Mouse (Mus musculus): Measurements from ENCODE around the gene Gin1.
"Not testable (repeated sequence)": the region's sequence is repeated elsewhere in the genome, so short reads cannot be mapped to it uniquely, and the experiment has no call there.

Gin1 gene

DNA sequence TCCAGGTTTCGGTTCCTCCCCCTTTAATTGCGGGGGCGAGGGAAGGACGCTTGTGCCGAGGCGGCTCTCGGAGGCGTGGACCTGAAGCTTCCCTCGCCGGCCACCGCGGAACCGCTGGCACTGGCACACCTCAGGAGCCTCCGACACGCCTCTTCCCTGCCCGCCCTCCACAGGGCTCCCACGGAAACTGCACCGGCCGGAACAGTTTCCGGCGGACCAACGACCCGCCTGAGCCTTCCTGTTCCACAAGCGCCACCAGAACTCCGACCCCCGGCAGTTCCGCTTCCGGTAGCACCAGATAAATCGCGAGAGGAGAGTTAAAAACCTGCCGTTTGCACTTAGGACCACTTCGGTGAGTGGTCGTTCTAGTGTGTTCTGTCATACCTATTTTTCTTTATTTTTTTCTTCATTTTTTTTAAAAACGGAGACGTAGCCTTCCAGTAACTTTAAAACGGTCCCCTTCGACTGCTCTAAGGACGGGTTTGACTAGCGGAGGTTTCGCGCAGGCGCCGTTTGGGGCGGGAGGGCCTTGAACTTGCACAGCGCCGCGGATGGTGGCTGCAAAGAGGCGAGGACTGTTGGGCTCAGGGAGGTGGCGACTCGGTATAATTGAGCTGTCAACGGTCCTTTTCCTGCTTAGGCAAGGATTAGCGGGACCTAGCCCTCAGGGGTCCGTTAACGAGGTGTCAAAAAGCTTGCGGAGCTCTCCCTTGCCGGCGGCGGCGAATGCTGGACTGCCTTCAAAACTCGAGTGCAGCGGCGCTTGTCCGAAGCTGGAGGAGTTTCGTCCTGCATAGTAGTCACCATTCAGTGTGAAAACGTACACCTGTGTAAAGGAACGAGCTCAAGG lies at the start of gene Gin1, which contains the start of gene Ppip5k2:
Gene Gin1 (plus strand): TSS at position 269 of the 850 bp plus-strand sequence.
Gene Ppip5k2 (minus strand): TSS at position 508 of the 850 bp plus-strand sequence.
- DNase-seq (ENCODE audit: low read depth), result peak; percentile 98

DNA sequence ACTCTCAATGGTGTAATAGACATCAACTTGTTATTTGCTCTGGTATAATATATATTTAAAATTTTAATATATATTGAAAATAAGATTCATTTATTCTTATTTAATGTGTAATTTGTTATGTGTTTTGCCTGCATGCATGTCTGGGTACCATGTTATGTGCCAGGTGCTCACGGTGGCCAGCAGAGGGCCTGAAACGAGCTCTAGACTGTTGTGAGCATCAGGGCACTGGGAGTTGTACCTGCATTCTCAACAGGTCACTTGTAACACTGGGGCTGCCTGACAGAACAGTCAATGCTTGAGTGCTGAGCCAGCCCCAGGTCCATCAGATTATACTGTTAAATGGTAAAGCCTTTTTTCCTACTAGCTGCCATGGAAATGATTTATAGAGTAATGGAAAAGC lies 43.2 kb upstream of the Gin1 start:
- peak; percentile 26 for DNase-seq (ENCODE audit: low read depth)

DNA sequence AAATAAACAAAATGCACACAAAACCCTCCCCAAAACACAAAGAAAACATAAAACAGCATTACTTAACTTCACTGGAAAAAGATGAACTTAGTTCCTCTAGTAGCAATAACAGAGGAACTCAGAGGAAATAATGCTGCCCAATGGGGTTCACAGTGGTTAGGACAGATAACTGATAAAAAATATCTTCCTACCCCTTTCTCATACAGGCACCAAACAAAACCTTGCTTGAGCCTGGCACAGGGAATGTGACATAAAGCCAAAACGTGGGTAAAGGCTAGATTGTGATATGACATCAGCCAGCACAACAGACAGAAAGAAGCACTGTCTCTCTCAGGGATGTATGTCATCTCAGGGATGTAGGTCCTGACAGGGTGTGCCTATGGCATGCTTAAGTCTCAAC lies 40.6 kb upstream of the Gin1 start:
- DNase-seq (ENCODE audit: low read depth), result peak; percentile 29

DNA sequence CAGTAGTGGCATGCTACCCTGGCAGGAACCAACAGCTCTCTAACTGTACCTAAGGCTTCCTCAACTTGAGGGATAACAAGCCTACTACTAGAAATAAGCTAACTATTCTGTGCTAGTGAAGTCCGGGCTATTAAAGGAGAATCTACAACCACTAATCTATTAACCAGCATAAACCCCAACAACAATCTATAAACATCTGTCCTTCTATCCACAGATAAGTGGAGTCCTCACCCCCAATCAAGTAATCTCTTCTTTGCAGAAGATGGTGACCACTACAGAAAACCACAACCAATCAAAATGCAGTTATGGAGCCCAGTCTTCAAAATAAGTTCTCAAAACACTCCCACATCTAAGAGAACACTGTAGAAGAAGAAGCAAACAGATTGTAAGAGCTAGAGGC lies 26.9 kb upstream of the Gin1 start:
- DNase-seq (ENCODE audit: low read depth), result peak; percentile 32

DNA sequence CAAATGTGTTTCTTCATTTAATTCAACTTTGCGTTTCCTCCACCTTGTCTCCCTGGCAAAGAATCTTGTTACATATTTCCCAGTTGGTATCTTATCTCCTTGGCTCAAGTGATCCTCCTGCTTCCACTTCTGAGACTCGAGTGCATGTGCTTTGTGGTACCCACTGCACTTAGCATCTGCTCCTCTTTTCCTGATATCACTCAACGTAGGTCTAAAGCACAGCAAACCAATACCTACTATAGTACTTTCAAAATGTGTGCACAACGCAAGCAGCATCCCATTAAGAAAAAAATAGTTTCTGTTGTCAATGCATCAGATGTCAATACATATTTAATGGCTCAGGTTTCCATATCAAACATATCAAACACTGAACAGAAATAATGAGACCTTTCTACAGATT lies 24.3 kb upstream of the Gin1 start:
- DNase-seq (ENCODE audit: low read depth), result no peak

DNA sequence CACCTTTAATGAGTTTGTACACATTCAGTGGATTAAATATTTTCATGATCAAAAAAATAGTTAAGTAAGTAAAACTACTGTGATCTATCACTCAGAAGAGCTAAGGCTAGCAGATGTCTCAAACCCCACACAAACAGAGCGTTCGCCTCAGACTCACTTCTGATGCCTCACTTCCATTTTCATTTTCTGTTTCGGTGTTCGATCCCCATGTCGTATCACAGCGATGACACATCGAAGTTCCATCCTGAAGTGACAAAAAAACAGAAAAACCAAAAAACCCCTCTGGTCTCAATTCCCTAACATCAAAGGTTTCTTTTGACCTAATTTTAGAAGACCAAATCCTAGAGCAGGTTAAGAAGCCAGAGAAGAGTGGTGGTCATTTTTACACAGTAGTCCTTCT lies 23.7 kb upstream of the Gin1 start:
- no peak for DNase-seq (ENCODE audit: low read depth)

DNA sequence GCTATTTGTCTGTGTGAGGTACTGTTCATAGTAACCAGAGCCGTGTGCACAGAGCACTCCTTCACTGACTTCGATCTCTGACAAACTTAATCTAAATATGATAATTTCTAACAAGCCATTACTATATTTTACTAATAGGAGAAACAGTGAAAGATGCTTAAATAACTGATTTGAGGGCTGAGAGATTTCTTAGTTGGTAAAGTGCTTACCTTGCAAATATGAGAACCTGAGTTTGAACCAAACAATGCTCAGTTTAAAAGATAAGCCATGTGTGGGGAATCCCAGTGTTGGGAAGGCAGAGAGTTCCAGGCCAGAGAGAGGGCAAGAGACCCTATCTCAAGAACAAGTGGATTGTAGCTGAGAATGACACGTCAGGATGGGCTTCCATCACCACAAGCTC lies 21.8 kb upstream of the Gin1 start:
- DNase-seq (ENCODE audit: low read depth), result no peak

DNA sequence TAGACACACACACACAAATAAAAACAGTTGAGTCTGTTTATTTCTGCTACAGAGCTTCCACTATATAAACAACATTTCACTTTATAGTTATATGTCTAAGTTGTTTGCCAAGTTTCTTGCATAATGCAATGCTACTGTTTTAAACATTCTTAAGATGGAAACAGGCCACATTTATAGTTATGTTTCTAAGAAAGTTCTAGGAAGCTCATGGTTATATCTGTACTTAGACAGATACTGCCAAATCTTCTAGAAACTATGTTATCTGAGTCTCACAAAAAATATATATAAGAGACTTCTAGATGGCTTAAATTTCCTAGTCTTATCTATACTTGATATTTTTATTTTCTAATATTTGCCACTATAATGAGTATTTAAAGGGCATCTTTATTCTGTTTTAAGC lies 16.8 kb upstream of the Gin1 start:
- no peak for DNase-seq (ENCODE audit: low read depth)

DNA sequence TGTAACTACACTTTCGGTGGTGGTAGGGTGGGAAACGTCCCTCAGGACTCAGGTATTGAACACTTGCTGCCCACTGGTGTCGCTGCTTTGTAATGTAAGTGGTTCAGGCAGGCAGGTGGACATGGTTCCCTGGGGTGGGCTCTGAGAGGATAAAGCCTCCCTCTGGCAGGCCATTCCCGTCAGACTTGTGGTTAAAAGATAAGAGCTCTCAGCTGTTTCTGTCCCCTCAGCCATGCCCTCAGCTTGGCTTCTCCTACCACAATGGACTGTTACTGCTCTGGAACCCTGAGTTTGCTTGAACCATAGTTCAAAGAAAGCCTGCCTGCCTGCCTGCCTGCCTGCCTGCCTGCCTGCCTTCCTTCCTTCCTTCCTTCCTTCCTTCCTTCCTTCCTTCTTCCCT lies 15.6 kb upstream of the Gin1 start:
- DNase-seq (ENCODE audit: low read depth), result no peak

DNA sequence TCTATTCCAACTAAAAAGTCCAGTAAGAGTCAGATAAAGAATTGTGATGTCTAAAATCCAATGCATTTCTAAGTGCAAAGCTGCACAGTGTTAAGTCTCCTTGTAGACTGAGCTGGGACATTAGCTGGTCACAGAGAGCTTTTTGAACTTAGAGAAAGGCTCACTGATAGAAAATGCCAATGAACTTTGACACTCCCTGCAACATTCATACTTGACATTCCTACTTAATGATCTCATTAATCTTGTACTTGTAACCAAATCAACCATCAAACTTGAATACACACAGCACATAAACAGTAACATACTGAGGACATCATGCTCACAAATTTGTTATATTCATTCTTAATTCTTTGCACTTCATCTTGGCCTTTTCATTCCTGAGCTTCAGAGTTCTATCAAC lies 10.1 kb upstream of the Gin1 start:
- no peak for DNase-seq (ENCODE audit: low read depth)

DNA sequence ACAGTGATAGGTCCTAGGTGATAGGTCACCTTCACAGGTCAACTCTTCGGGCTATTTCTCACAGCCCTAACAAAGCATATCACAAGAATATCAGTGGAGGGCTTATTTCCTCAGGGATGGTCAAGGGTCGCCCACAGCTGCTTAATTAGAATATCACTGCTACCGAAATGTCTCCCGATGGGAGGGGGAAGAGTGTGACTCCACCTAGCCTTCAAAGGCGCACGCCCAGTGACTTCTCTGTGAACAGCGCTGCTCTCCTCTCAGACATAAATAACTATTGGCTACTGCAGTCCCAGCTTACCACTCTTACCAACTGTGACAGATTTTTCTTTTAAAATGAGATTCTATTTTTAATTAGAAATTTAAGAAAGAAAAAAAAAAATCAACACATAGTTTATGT lies 9.4 kb upstream of the Gin1 start:
- no peak for DNase-seq (ENCODE audit: low read depth)

DNA sequence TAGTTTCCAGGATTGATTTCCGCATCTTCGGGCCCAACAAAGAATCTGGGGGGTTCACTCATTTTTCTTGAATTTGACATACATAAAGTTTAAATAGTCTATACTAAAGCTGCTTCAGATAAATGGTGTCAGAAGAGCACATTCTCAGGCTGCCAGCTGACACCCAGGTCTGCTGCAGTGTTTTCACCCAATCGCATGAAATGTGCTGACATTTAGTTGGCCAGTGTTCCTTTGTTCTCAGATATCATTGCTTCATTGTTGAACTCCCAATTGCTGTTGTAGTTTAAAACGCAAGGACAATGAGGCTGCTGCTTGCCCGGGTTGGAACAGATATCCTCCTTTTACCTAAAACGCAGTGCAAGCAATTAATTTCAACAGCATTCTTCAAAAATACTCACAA lies 8.5 kb upstream of the Gin1 start:
- DNase-seq (ENCODE audit: low read depth), result no peak

DNA sequence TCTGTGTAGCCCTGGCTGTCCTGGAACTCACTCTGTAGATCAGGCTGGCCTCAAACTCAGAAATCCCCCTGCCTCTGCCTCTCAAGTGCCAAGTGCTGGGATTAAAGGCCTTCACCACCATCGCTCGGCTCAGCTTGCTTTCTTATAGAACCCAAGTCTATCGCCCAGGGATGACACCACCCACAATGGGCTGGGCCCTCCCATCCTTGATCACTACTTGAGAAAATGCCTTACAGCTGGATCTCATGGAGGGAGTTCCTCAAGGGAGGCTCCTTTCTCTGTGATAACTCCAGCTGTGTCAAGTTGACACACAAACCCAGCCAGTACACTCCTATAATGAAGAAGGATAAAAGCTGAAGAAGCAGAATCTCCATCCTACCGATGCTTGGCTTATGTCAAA lies 4.3 kb upstream of the Gin1 start:
- DNase-seq (ENCODE audit: low read depth), result not testable (repeated sequence)

DNA sequence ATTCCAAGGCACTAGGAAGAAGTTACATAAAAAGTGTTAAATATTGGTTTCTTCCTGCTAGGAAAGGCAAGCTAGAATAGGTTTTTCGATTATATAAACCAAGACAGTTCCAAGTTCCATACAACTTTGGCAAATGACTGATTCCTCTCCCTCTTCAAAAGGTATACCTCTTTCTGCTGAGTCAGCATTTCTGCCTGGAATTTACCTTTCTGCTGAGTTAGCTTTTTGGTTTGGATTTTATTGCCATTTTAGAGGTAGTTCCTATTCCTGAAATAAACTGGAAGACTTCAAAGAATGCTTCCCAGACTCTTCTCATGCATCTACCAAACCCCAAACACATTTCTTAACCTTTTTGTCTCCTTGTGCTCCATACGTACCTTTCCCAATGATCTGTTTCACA lies 1.9 kb upstream of the Gin1 start:
- DNase-seq (ENCODE audit: low read depth), result peak; percentile 15

DNA sequence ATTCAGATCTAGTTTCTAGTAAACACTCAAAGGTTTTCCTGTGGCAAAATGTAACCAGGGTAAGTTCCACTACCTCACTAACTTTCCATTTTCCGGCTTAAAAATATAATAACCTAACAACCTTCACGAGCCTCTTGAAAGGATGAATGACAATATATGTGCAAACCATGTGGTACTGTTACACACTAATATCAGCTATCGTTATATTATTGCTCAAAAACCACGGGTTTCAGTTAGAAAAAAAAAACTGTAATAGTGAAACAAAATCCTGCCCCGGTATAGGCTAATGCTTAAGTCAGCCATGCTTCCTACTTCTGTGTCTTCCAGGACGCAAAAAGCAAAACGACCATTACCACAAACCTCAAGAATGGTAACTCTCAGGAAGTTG lies 1.1 kb upstream of the Gin1 start:
- DNase-seq (ENCODE audit: low read depth), result peak; percentile 73

DNA sequence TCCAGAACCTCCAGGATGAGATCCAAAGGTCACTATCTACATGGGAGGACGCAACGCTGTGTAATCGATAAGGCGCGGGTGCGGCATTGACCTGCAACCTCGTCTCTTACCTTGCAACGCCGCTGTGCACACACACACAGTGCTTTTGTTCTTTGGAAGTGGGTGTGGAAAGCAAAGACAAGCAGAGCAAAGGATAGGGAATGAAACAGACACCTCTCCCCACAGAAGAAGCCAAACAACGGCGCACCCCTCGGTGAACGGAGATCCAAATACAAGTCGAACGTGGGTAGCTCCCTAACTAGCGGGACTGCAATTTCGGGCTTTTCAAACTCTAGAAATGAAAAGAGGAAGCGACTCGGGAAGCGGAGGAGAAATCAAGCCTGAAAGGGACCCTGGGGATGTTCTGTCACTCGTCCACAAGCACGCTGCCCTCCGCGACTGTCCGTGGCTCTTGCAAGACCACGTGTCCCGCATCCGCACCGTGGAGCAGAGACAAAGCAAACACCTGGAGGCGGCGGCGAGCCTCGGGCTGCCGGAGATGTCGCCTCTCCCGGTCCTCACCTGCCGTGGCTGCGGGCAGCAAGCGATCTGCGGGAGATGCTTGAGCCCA lies 573 bp upstream of the Gin1 start:
- peak; percentile 71 for DNase-seq (ENCODE audit: low read depth)

DNA sequence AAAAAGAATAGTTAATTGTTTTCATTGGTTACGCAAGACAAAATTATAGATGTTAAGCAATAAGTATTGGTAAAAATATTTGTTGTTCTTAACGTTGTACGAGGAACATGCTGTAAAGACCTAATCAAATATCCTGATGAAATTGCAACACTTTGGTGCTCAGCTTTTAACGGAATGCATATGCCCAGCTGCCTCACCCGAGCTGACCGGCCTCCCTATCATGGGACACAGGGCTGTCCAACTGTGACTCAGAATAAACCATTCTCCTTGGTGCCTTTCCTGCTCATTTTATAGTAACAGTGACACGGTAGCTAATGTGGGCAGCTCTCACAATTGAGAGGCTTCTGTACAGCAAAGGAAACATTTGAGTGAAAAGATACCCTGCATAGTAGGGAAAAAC lies 1.1 kb downstream of the Gin1 start:
- peak; percentile 79 for DNase-seq (ENCODE audit: low read depth)

DNA sequence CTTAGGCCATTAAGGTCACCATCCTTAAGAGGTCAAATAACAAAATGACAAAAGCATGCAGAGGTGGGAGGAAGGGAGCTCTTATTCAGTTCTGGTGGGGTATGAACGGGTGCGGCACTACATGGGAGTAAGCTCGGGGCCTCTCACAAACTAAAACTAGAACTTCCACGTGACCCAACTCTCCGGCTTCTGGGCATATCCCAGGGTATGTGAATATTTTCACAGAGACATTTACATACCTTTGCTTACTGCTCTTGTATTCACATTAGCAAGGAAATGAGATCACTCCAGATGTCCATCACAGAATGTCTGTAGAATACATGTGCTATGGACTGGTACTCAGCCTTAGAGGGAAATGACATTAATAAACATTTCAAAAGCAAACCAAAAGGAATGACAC lies 1.8 kb downstream of the Gin1 start:
- no peak for DNase-seq (ENCODE audit: low read depth)

DNA sequence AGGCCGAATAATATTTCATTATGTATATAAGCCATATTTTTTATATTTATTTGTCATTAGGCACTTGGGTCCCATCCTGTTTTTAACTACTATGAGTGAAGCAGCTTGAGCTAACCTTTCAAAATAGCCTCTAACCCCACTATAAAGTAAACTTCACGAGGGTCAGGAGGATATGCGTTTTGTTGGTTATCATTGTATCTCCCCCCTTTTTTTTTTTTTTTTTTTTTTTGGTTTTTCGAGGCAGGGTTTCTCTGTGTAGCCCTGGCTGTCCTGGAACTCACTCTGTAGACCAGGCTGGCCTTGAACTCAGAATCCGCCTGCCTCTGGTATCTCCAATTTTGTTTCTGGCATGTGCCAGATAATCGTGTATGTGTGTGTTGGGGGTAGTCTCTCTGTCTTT lies 3.4 kb downstream of the Gin1 start:
- no peak for DNase-seq (ENCODE audit: low read depth)

DNA sequence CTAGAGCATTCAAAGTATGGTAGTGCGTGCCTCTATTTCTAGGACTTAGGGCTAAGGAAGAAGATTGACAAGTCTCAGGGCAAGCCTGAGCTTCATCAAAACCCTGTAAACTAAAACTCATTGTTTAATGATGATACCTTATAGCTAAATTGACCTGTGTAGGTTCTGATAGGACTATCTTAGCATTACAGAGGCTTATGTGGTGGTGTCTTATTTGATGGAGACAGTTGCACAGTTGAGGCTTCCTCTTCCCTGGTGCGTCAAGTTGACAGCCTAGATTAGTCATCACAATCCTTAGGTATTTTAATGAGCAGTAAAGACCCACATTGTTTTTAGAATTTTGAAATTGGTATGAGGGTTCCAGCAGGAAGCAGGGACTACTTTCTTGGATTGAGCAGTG lies 4.0 kb downstream of the Gin1 start:
- DNase-seq (ENCODE audit: low read depth), result no peak

DNA sequence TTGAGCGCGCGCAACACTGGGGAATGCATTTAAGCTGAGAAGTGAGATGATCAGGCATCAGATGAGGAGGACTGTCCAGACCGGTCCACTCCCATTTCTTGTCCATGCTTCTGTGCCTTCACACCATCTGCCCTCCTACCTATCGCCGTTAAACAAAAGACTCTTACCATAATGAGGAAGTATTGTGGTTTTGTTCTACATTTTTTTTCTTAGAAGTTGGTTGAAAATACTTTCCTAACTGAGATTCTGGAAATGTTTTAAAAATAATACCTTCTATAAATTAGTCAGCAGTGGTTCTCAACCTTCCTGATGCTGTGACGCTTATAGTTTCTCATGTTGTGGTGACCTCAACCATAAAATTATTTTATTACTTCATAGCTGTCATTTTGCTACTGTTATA lies 11.7 kb downstream of the Gin1 start:
- peak; percentile 58 for DNase-seq (ENCODE audit: low read depth)

DNA sequence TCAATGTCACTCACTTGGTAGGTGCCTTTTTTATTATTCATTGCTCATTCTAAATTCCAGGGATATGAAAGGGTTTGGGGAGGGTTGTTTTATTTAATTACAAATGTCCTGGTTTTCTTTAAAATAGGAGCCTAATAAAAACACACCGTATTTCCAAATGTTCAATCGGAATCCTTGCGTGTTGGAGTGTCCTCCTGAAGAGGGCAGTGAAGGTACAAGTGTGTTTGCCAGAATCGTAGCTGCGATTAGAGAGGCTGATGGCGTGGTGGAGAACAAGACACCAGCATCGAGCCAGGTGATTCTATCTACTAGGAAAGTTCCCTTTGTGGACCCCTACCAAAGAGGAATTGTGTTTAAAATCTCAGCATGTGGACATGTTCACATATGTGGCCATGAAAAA lies 15.0 kb downstream of the Gin1 start:
- no peak for DNase-seq (ENCODE audit: low read depth)

DNA sequence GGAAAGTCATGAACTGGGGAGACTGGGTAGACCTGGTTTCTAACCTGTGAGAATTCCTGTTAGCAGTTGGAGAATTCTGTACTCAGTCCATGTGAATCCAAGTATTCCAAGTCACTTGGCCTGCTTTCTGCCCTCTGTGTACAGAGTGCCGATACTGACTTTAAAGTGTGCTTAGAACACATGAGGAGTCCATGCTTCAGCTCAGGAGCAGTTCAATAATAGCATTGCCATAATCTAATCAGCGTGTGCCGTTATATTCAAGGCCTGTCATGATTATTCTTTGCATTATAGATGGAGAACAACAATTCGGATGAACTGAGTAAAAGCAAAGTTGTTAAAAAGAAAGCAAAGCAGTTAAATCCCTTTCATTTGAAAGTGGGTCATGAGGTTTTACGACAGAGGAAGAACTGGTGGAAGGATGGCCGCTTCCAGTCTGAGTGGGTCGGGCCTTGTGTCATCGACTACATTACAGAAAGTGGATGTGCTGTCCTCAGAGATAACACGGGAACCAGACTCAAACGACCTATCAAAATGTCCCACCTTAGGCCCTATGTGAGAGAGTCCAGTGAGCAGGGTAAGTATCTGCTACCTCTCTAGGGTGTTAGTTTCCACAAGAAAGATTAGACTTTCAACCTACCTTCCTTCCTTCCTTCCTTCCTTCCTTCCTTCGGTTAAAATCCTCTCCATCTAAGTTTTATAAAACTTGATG lies 15.9 kb downstream of the Gin1 start:
- no peak for DNase-seq (ENCODE audit: low read depth)
